Mouse (Mus musculus): ENCODE results near the gene 6430571L13Rik. TPM values are rescaled to one million over a fixed set of nuclear protein-coding genes. Genes with fewer than 3 reads are reported as not detected.

Gene 6430571L13Rik
- 0.14 and 0.20 TPM in 2 replicates for polyA plus RNA-seq (2015; fragmentation: Nextera tagmentation; extraction: Ambion mirVana)

DNA sequence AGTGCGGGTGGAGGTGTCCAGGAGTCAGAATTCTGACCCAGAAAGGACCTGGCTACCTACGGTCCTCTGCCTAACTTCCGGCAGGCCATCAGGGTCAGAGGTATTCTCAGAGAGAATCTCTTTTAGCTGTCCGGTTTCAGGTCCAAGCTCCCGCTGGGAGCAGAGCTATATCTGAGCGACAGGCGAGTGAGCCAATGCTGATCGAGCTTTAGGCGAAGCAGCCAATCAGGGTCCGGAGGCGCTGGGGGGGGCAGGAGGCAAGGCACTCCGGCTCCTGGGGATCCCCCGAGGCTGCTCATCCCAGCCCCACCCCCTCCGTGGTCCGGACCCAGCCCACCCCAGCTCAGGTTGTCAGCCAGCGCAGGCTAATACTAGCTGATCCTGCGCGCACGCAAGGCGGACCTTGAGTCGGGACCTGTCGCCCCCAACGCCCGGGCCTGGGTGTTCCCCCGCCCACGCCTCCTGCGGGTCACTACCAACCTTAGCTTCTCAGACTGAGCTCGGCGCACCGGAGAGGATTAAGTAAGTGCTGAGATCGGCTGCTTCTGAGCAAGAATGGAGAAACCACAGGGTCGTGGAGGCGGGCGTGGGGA is at the start of gene 6430571L13Rik:
Gene 6430571L13Rik (plus strand): TSS at position 336 of the 593 bp plus-strand sequence.
- ATAC-seq: peak; percentile 83
- peak; percentile 19; the same call in 1 of the 2 replicates for TF ChIP-seq CTCF (IDR thresholded peaks at IDR 0.05; ENCODE audit: low read depth)
- under 1% methylated on average over 34 of the region's 34 CpGs for WGBS

GRCm38 (mm10) chr9:107290897-107291296 is 49.5 kb upstream of the 6430571L13Rik start:
- Histone ChIP-seq H3K4me3 (ENCODE audit: low read depth, low read length) (no peak overlapping the region), H3K4me2 (replicated peaks; ENCODE audit: low read depth) (no peak overlapping the region), H3K9me3 (ENCODE audit: control insufficient read depth) (no peaks in the 10 kb centered on the region), H3K27me3 (replicated peaks; ENCODE audit: control insufficient read depth, insufficient read depth, low read length) (no peaks in the 10 kb centered on the region), H3K4me1 (replicated peaks; ENCODE audit: control insufficient read depth, insufficient read depth, low read length) (no peaks in the 10 kb centered on the region), H3K36me3 (ENCODE audit: control insufficient read depth, insufficient read depth) (no peaks in the 10 kb centered on the region), H3K9ac (ENCODE audit: low read depth, low read length) (no peak overlapping the region), H3K27ac (ENCODE audit: low read depth, low read length) (no peak overlapping the region)
- WGBS: 27% methylated on average over 10 of the region's 10 CpGs
- no peak for ATAC-seq
- peak; percentile 98 for TF ChIP-seq CTCF (IDR thresholded peaks at IDR 0.05; ENCODE audit: low read depth)

More for the DNA sequence above, at the start of gene 6430571L13Rik:
- H3K36me3 ChIP-seq (ENCODE audit: control insufficient read depth, insufficient read depth): no peaks in the 10 kb centered on the region
- H3K4me3 ChIP-seq (ENCODE audit: low read depth, low read length): peak within 1 kb of the TSS; percentile 53
- H3K9ac ChIP-seq (ENCODE audit: low read depth, low read length): peak within 1 kb of the TSS; percentile 47
- H3K4me2 ChIP-seq (replicated peaks; ENCODE audit: low read depth): peak within 1 kb of the TSS; percentile 91
- peaks cover 3% of the 10 kb centered on the region; the same call in 1 of the 2 replicates for H3K27me3 ChIP-seq (replicated peaks; ENCODE audit: control insufficient read depth, insufficient read depth, low read length)
- H3K4me1 ChIP-seq (replicated peaks; ENCODE audit: control insufficient read depth, insufficient read depth, low read length): peaks cover 3% of the 10 kb centered on the region; the same call in 1 of the 2 replicates
- H3K27ac ChIP-seq (ENCODE audit: low read depth, low read length): no peak within 1 kb of the TSS
- H3K9me3 ChIP-seq (ENCODE audit: control insufficient read depth): no peaks in the 10 kb centered on the region

- no peak for ATAC-seq
- H3K4me1 ChIP-seq (replicated peaks; ENCODE audit: control insufficient read depth, insufficient read depth, low read length): peaks cover 6% of the 10 kb centered on the region; the same call in 1 of the 2 replicates
- no peak overlapping the region for H3K27ac ChIP-seq (ENCODE audit: low read depth, low read length)
- H3K4me2 ChIP-seq (replicated peaks; ENCODE audit: low read depth): no peak overlapping the region
- no peaks in the 10 kb centered on the region for H3K27me3 ChIP-seq (replicated peaks; ENCODE audit: control insufficient read depth, insufficient read depth, low read length)
- H3K9me3 ChIP-seq (ENCODE audit: control insufficient read depth): no peaks in the 10 kb centered on the region
- no peaks in the 10 kb centered on the region for H3K36me3 ChIP-seq (ENCODE audit: control insufficient read depth, insufficient read depth)
- no peak overlapping the region for H3K9ac ChIP-seq (ENCODE audit: low read depth, low read length)
- no peak overlapping the region for H3K4me3 ChIP-seq (ENCODE audit: low read depth, low read length)
- 3% methylated on average over 6 of the region's 6 CpGs for WGBS
- TF ChIP-seq CTCF (IDR thresholded peaks at IDR 0.05; ENCODE audit: low read depth): peak; percentile 98
Observed at GRCm38 (mm10) chr9:107294249-107294648, 46.2 kb upstream of the 6430571L13Rik start.

DNA sequence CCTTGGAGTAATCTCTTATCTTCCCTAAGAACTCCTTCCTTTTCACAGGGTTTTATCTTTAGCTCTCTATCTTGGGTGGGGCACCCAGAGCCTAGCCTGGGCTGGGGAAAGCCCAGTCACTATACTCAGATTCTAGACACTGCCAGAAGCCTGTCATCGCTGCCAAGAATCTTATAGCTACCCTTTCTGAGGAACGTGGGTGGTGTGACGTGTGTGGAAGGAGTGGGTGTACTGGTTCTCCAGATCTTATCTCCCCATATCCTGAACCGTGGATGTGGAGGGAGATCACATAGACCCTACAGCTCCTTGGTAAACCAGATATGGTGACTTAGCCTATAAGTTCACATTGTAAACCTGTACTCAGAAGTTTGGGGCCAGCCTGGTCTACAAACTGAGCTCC is 44.8 kb upstream of the 6430571L13Rik start:
- no peaks in the 10 kb centered on the region for H3K9me3 ChIP-seq (ENCODE audit: control insufficient read depth)
- 24% methylated on average over 4 of the region's 4 CpGs for WGBS
- H3K4me3 ChIP-seq (ENCODE audit: low read depth, low read length): peak overlapping the region; percentile 51; the same call in 1 of the 2 replicates
- H3K27me3 ChIP-seq (replicated peaks; ENCODE audit: control insufficient read depth, insufficient read depth, low read length): no peaks in the 10 kb centered on the region
- peaks cover 6% of the 10 kb centered on the region; the same call in 1 of the 2 replicates for H3K4me1 ChIP-seq (replicated peaks; ENCODE audit: control insufficient read depth, insufficient read depth, low read length)
- H3K4me2 ChIP-seq (replicated peaks; ENCODE audit: low read depth): peak overlapping the region; percentile 73
- no peak overlapping the region for H3K9ac ChIP-seq (ENCODE audit: low read depth, low read length)
- TF ChIP-seq CTCF (IDR thresholded peaks at IDR 0.05; ENCODE audit: low read depth): no peak
- peaks cover 9% of the 10 kb centered on the region; the same call in 1 of the 2 replicates for H3K36me3 ChIP-seq (ENCODE audit: control insufficient read depth, insufficient read depth)
- no peak for ATAC-seq
- H3K27ac ChIP-seq (ENCODE audit: low read depth, low read length): peak overlapping the region; percentile 71

- Histone ChIP-seq H3K4me1 (replicated peaks; ENCODE audit: control insufficient read depth, insufficient read depth, low read length) (peaks cover 6% of the 10 kb centered on the region; the same call in 1 of the 2 replicates), H3K4me2 (replicated peaks; ENCODE audit: low read depth) (peak within 1 kb of the TSS; percentile 73), H3K27ac (ENCODE audit: low read depth, low read length) (peak within 1 kb of the TSS; percentile 71), H3K9ac (ENCODE audit: low read depth, low read length) (peak within 1 kb of the TSS; percentile 61), H3K27me3 (replicated peaks; ENCODE audit: control insufficient read depth, insufficient read depth, low read length) (no peaks in the 10 kb centered on the region), H3K4me3 (ENCODE audit: low read depth, low read length) (peak within 1 kb of the TSS; percentile 51), H3K36me3 (ENCODE audit: control insufficient read depth, insufficient read depth) (peaks cover 11% of the 10 kb centered on the region; the same call in 1 of the 2 replicates), H3K9me3 (ENCODE audit: control insufficient read depth) (no peaks in the 10 kb centered on the region)
- TF ChIP-seq CTCF (IDR thresholded peaks at IDR 0.05; ENCODE audit: low read depth): no peak
- ATAC-seq: no peak
Observed at GRCm38 (mm10) chr9:107296016-107296040, 44.6 kb upstream of the 6430571L13Rik start, which contains the start of gene Cish. Cish (plus strand) TSS chr9:107296026.

DNA sequence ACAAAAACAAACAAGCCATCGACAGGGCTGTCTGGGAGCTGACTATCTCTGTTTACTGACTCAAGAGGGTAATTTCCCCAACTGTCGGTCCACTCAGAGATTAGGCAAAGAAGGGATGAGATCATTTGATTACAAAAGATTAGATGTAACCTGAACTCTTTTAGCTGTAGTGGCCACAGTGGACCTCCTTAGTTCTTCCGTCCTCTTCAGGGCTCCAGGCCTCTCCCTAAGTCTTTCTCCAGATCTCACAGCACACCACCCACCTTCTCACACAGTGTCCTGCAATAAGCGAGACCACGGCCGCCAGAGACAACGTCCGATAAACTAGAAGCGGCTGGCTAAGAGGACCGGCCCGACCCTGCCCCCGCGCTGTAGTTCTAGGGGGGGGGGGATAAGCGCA is 44.4 kb upstream of the 6430571L13Rik start:
- WGBS: under 1% methylated on average over 14 of the region's 14 CpGs
- peak overlapping the region; percentile 73 for H3K4me2 ChIP-seq (replicated peaks; ENCODE audit: low read depth)
- peaks cover 13% of the 10 kb centered on the region; the same call in 1 of the 2 replicates for H3K36me3 ChIP-seq (ENCODE audit: control insufficient read depth, insufficient read depth)
- H3K4me1 ChIP-seq (replicated peaks; ENCODE audit: control insufficient read depth, insufficient read depth, low read length): peaks cover 6% of the 10 kb centered on the region; the same call in 1 of the 2 replicates
- peak; percentile 19 for ATAC-seq
- peak overlapping the region; percentile 51 for H3K4me3 ChIP-seq (ENCODE audit: low read depth, low read length)
- no peaks in the 10 kb centered on the region for H3K27me3 ChIP-seq (replicated peaks; ENCODE audit: control insufficient read depth, insufficient read depth, low read length)
- H3K9ac ChIP-seq (ENCODE audit: low read depth, low read length): peak overlapping the region; percentile 61; the same call in 1 of the 2 replicates
- no peaks in the 10 kb centered on the region for H3K9me3 ChIP-seq (ENCODE audit: control insufficient read depth)
- no peak for TF ChIP-seq CTCF (IDR thresholded peaks at IDR 0.05; ENCODE audit: low read depth)
- peak overlapping the region; percentile 71 for H3K27ac ChIP-seq (ENCODE audit: low read depth, low read length)

All from intestine, postnatal 0 days (tissue).